Mouse (Mus musculus): ENCODE data around the gene Isy1.
"Not testable (repeated sequence)": the region's sequence is repeated elsewhere in the genome, so short reads cannot be mapped to it uniquely, and the experiment has no call there.

DNA sequence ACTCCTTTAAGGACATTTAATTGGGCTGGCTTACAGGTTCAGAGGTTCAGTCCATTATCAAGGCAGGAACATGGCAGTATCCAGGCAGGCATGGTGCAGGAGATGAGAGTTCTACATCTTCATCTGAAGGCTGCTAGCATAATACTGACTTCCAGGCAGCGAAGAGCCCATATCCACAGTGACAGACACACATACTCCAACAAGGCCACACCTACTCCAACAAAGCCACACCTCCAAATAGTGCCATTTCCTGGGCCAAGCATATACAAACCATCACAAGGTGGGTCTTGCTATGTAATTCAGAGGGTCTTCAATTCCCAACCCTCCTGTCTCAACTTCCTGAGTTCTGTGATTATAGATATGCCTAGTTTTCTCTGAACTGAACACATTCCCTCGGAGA, 74.3 kb downstream of the Isy1 start:
- TF ChIP-seq CTCF (IDR thresholded peaks at IDR 0.05; ENCODE audit: extremely low read depth, insufficient read length, insufficient replicate concordance, low read depth, low read length); POLR2A (IDR thresholded peaks at IDR 0.05; ENCODE audit: low read depth, low read length): not testable (repeated sequence)
